ENCODE assay signal across 9 mouse cellular contexts in the genomic region with DNA sequence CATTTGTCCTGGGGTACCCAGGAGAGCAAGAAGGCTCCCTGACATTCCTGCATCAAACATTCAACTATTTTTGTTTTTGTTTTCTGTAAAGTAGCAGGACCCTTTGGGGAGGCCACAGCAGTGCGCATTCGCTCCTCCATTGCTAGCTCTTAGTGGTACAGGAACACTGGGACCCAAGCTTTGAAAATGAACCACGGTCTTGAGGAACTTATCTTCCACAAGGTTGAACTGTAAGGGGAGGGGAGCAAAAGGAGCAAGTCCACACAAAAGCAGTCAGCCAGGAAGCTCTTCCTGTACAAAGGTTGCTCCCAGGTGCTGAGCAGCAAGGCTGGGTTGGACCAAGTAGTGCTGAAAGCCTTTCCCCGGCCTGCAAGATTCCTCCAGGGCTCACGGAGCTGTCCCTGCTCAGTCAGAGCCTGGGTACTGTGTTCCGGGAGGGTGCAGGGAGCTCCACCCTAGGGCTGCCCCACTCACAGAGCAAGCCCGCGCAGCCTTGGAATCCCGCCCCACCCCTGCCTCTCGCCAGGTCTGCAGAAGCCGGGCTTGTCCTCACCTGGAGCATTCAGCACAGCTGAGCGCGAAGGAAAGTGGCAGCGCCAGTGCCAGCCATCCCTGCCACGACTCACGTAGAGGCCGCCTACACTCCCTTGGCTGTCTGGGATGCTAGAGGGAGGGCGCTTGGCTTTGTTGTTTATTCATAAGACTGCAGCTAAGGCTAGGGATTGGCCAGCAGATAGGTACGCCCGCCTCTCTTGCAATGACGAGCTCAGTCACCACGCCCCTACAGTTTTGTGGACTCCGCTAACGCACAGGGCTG. TPM values are rescaled to one million over a fixed set of nuclear protein-coding genes. Genes with fewer than 3 reads are reported as not detected.
A peak's percentile ranks its signal among the peaks of the same experiment; 100 is the strongest.
DNase-seq lines count a peak whose midpoint lies in the region; ATAC-seq lines count a peak whose summit lies in the region.
"Had no signal": no experiment of that assay in that cellular context is flagged by ENCODE, and none has a peak within 500 bp of the region (broad histone marks: within the 10 kb centered on the region; RNA-seq: fewer than 3 reads in every experiment).

A gene (minus strand): TSS at position 669 of the 817 bp plus-strand sequence.

- intact Hi-C loops in heart, postnatal 14 days (cut with DNase I): no loop called here

- under 1% methylated on average over 24 of the region's 24 CpGs for WGBS in forebrain, embryonic 16.5 days
- WGBS in liver, embryonic 12.5 days (ENCODE audit: insufficient replicate concordance): 2% methylated on average over 24 of the region's 24 CpGs
- WGBS in neural tube, embryonic 12.5 days: 1% methylated on average over 24 of the region's 24 CpGs

- H3K4me2 ChIP-seq in forebrain, embryonic 16.5 days (ENCODE audit: low read length): peak within 1 kb of the TSS; percentile 76
- peak within 1 kb of the TSS; percentile 68 for H3K4me2 ChIP-seq in liver, embryonic 12.5 days
- H3K4me2 ChIP-seq in neural tube, embryonic 12.5 days (replicated peaks): peak within 1 kb of the TSS; percentile 73

- peak within 1 kb of the TSS; percentile 44; the same call in 1 of the 2 replicates for H3K27ac ChIP-seq in forebrain, embryonic 16.5 days (ENCODE audit: low read length)
- H3K27ac ChIP-seq in liver, embryonic 12.5 days: no peak within 1 kb of the TSS
- no peak within 1 kb of the TSS for H3K27ac ChIP-seq in neural tube, embryonic 12.5 days

- no peaks in the 10 kb centered on the region for H3K27me3 ChIP-seq in erythroblast, embryonic 14.5 days (ENCODE audit: control insufficient read depth)
- no peaks in the 10 kb centered on the region for H3K27me3 ChIP-seq in forebrain, embryonic 16.5 days (replicated peaks; ENCODE audit: control insufficient read depth, insufficient read depth, low read length)
- no peaks in the 10 kb centered on the region for H3K27me3 ChIP-seq in liver, embryonic 12.5 days (replicated peaks)
- H3K27me3 ChIP-seq in neural tube, embryonic 12.5 days (replicated peaks): no peaks in the 10 kb centered on the region

- peaks cover 2% of the 10 kb centered on the region; the same call in 1 of the 2 replicates for H3K4me1 ChIP-seq in erythroblast, embryonic 14.5 days (ENCODE audit: control insufficient read depth)
- peaks cover 9% of the 10 kb centered on the region for H3K4me1 ChIP-seq in forebrain, embryonic 16.5 days (replicated peaks; ENCODE audit: control insufficient read depth, insufficient read depth, low read length)
- no peaks in the 10 kb centered on the region for H3K4me1 ChIP-seq in liver, embryonic 12.5 days
- H3K4me1 ChIP-seq in neural tube, embryonic 12.5 days: no peaks in the 10 kb centered on the region

- peak; percentile 30 to 52 for DNase-seq in heart, postnatal 14 days
- DNase-seq in kidney, postnatal 4 days: peak; percentile 71 to 80
- peak; percentile 18 for DNase-seq in urinary bladder, postnatal 10 days (ENCODE audit: low spot score)

- H3K4me3 ChIP-seq in erythroblast, embryonic 14.5 days (replicated peaks): peak within 1 kb of the TSS; percentile 46
- peak within 1 kb of the TSS; percentile 80 for H3K4me3 ChIP-seq in forebrain, embryonic 16.5 days (replicated peaks; ENCODE audit: low read length)
- peak within 1 kb of the TSS; percentile 49 for H3K4me3 ChIP-seq in liver, embryonic 12.5 days
- peak within 1 kb of the TSS; percentile 63 for H3K4me3 ChIP-seq in neural tube, embryonic 12.5 days
- H3K4me3 ChIP-seq: myocyte had no signal

- ATAC-seq in erythroblast, adult 5-6 weeks (replicated peaks; ENCODE audit: low FRiP score, poor library complexity, severe bottlenecking): no peak
- ATAC-seq in forebrain, embryonic 16.5 days: peak; percentile 100
- ATAC-seq in liver, embryonic 12.5 days: peak; percentile 88
- ATAC-seq in neural tube, embryonic 12.5 days (ENCODE audit: low FRiP score, low read depth): peak; percentile 99

- H3K36me3 ChIP-seq in erythroblast, embryonic 14.5 days (ENCODE audit: control insufficient read depth): no peaks in the 10 kb centered on the region
- no peaks in the 10 kb centered on the region for H3K36me3 ChIP-seq in forebrain, embryonic 16.5 days (ENCODE audit: control insufficient read depth, insufficient read depth)
- no peaks in the 10 kb centered on the region for H3K36me3 ChIP-seq in liver, embryonic 12.5 days
- H3K36me3 ChIP-seq in neural tube, embryonic 12.5 days: no peaks in the 10 kb centered on the region

- peak within 1 kb of the TSS; percentile 79 for H3K9ac ChIP-seq in forebrain, embryonic 16.5 days (replicated peaks; ENCODE audit: low read depth, low read length)
- no peak within 1 kb of the TSS for H3K9ac ChIP-seq in liver, embryonic 12.5 days
- peak within 1 kb of the TSS; percentile 72 for H3K9ac ChIP-seq in neural tube, embryonic 12.5 days

- H3K9me3 ChIP-seq in erythroblast, embryonic 14.5 days (ENCODE audit: control insufficient read depth, low read length): no peaks in the 10 kb centered on the region
- H3K9me3 ChIP-seq in forebrain, embryonic 16.5 days (ENCODE audit: control insufficient read depth, low read length): no peaks in the 10 kb centered on the region
- no peaks in the 10 kb centered on the region for H3K9me3 ChIP-seq in liver, embryonic 12.5 days (replicated peaks)
- H3K9me3 ChIP-seq in neural tube, embryonic 12.5 days: no peaks in the 10 kb centered on the region

RNA-seq across cellular contexts. Expression of the gene that starts here (rescaled TPM):
- not detected in 2 replicates for polyA plus RNA-seq in erythroblast, embryonic 14.5 days (2012)
- not detected in 2 replicates for total RNA-seq in erythroblast, adult 5-6 weeks (2015; ENCODE audit: low replicate concordance)
- not detected in 2 replicates for total RNA-seq in erythroblast, adult 5-6 weeks (2017; ENCODE audit: low replicate concordance)
- 15.5 and 17.8 TPM in 2 replicates for polyA plus RNA-seq in forebrain, embryonic 16.5 days (2015; fragmentation: Nextera tagmentation; extraction: Ambion mirVana)
- total RNA-seq in heart, postnatal 14 days (2021): 1 to 10 TPM; 4.1 to 5.4 TPM
- polyA plus RNA-seq in liver, embryonic 12.5 days (2016; fragmentation: Nextera tagmentation; extraction: Ambion mirVana): 2.2 and 3.9 TPM in 2 replicates
- 38.4 and 47.9 TPM in 2 replicates for polyA plus RNA-seq in neural tube, embryonic 12.5 days (2016; fragmentation: Nextera tagmentation; extraction: Ambion mirVana)

Comparison
In these comparisons a context has a peak if more than half of its experiments do, and no peak if none do; other contexts are left out.
1. RNA of the gene that starts here (total RNA-seq): 4.1 to 5.4 TPM in heart, postnatal 14 days; not detected in erythroblast, adult 5-6 weeks; every median in the first group is over 4 times any median in the second.
2. DNase-seq: peak in every context shown above with its lines; median percentile 76 in kidney, postnatal 4 days; 41 in heart, postnatal 14 days; 18 in urinary bladder, postnatal 10 days.
3. Peak in every context shown above with its lines, with median percentiles within 50 percentile points of each other: H3K4me3 ChIP-seq and H3K4me2 ChIP-seq.